Mouse (Mus musculus) stomach, embryonic 14.5 days (tissue): ENCODE data around the gene Gm13271. TPM values are rescaled to one million over a fixed set of nuclear protein-coding genes. Genes with fewer than 3 reads are reported as not detected.
"Not testable (repeated sequence)": the region's sequence is repeated elsewhere in the genome, so short reads cannot be mapped to it uniquely, and the experiment has no call there.

Experiments used
- ATAC-seq: fragments of 200-750 bp; cut with Nextera tagmentation; 2 replicates; pipeline ENCODE4 v1.8.0; 2017; ENCODE audit warnings: low read depth, moderate TSS enrichment; ENCODE audit not compliant: insufficient number of reproducible peaks, insufficient read depth, low FRiP score
- H3K27ac ChIP-seq: fragments of 300-500 bp; sonication (generic); 2 replicates; pipeline ENCODE4 v1.5.1; 2014; ENCODE audit warnings: mild to moderate bottlenecking, low read length, moderate library complexity, mixed read lengths
- H3K27me3 ChIP-seq: fragments of 300-500 bp; sonication (generic); 2 replicates; pipeline ENCODE4 v1.6.1; 2014; ENCODE audit warnings: low read length, control low read depth, mixed read lengths; ENCODE audit not compliant: control insufficient read depth, insufficient read depth
- H3K36me3 ChIP-seq: fragments of 300-500 bp; sonication (generic); 2 replicates; pipeline ENCODE4 v1.6.1; 2014; ENCODE audit warnings: mild to moderate bottlenecking, control low read depth, low read length, moderate library complexity, mixed read lengths; ENCODE audit not compliant: control insufficient read depth, insufficient read depth
- H3K4me1 ChIP-seq: fragments of 300-500 bp; sonication (generic); 2 replicates; pipeline ENCODE4 v1.6.1; 2014; ENCODE audit warnings: low read length, control low read depth, mixed read lengths; ENCODE audit not compliant: control insufficient read depth, insufficient read depth
- H3K4me2 ChIP-seq: fragments of 300-500 bp; sonication (generic); replicated peaks from 2 replicates; pipeline ENCODE4 v1.6.1; 2014; ENCODE audit warnings: low read depth, low read length, control low read depth
- H3K4me3 ChIP-seq: fragments of 300-500 bp; sonication (generic); 2 replicates; pipeline ENCODE4 v1.5.1; 2014; ENCODE audit warnings: low read depth, low read length, control low read depth
- H3K9ac ChIP-seq: fragments of 300-500 bp; sonication (generic); replicated peaks from 2 replicates; pipeline ENCODE4 v1.6.1; 2014; ENCODE audit warnings: low read depth, mild to moderate bottlenecking, control low read depth, low read length, moderate library complexity, mixed read lengths
- H3K9me3 ChIP-seq: fragments of 300-500 bp; sonication (generic); 2 replicates; pipeline ENCODE4 v1.6.1; 2016; ENCODE audit warnings: low read depth, low read length, control low read depth; ENCODE audit not compliant: control insufficient read depth
- WGBS: fragments of 180-500 bp; shearing (Covaris S2); extraction: QIAGEN DNeasy Blood & Tissue Kit; methylation state at CpG from one replicate; pipeline ENCODE4 v1.1.7; 2014; 5-methylcytosine and 5-hydroxymethylcytosine counted together
- polyA plus RNA-seq: library from polyadenylated mRNA; unstranded; fragments of >200 nt; fragmentation: Nextera tagmentation; extraction: Ambion mirVana; gene quantifications from 2 replicates; pipeline ENCODE4 v1.2.1, GENCODE M21; 2014

Gm13271 gene
- not detected in 2 replicates for polyA plus RNA-seq

- H3K27me3 ChIP-seq, H3K9ac ChIP-seq, H3K27ac ChIP-seq, H3K4me3 ChIP-seq, H3K4me1 ChIP-seq, H3K36me3 ChIP-seq, ATAC-seq, H3K9me3 ChIP-seq, H3K4me2 ChIP-seq: not testable (repeated sequence)
- 67% methylated on average over 15 of the region's 15 CpGs for WGBS
Measured at GRCm38 (mm10) chr4:88754818-88755340, at the start of gene Gm13271. Gene Gm13271 (plus strand): TSS chr4:88754868.

GRCm38 (mm10) chr4:88705924-88706323 is 48.7 kb upstream of the Gm13271 start:
- no peak for ATAC-seq

DNA sequence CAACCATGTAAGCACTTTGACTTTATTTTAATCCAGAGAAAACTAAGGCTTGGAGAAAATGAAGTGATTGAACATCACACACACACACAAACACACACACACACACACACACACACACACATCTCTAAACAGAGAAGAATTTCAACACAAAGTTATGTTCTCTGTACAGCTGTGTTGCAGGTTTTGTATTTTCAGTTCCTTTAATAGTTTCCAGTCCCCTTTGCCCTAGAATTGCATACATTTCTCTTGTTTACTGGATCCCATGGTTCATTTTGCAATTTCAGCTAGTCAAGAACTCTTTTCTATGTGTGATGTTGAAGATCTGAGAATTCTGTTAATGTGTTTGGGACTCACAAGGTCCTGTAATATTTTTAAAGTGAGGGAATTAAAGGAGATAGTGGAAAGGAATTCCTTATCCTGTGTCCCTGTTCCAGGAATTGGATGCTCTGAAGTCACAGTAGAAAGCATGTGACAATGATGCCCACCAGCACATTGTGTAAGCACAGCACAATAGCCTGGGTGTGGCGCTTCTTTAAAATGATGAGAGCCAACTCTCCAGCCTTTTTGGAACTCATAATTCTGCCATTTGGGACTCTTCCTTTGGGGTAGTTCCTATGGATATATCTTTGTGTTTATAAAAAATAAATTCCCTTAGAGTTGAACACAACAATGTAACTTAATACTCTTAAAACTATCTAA is 47.4 kb upstream of the Gm13271 start:
- Histone ChIP-seq H3K9ac (no peak overlapping the region), H3K36me3 (no peaks in the 10 kb centered on the region; the same call in 1 of the 2 replicates), H3K9me3 (no peaks in the 10 kb centered on the region), H3K4me3 (no peak overlapping the region), H3K27me3 (no peaks in the 10 kb centered on the region), H3K4me1 (no peaks in the 10 kb centered on the region), H3K27ac (no peak overlapping the region), H3K4me2 (no peak overlapping the region)
- ATAC-seq: no peak
- 97% methylated on average over 1 of the region's 1 CpGs for WGBS

More at GRCm38 (mm10) chr4:88705924-88706323, 48.7 kb upstream of the Gm13271 start:
- 45% methylated on average over 3 of the region's 3 CpGs for WGBS
- Histone ChIP-seq H3K4me2 (no peak overlapping the region), H3K4me1 (no peaks in the 10 kb centered on the region), H3K9me3 (no peaks in the 10 kb centered on the region), H3K9ac (no peak overlapping the region), H3K27me3 (no peaks in the 10 kb centered on the region), H3K27ac (no peak overlapping the region), H3K36me3 (no peaks in the 10 kb centered on the region; the same call in 1 of the 2 replicates), H3K4me3 (no peak overlapping the region)

GRCm38 (mm10) chr4:88714281-88714680 is 40.4 kb upstream of the Gm13271 start:
- peaks cover 9% of the 10 kb centered on the region; the same call in 1 of the 2 replicates for H3K4me1 ChIP-seq
- 73% methylated on average over 1 of the region's 1 CpGs for WGBS
- no peak overlapping the region for H3K4me2 ChIP-seq
- H3K36me3 ChIP-seq: peaks cover 7% of the 10 kb centered on the region
- no peak overlapping the region for H3K4me3 ChIP-seq
- no peak overlapping the region for H3K27ac ChIP-seq
- H3K9me3 ChIP-seq: no peaks in the 10 kb centered on the region
- no peaks in the 10 kb centered on the region for H3K27me3 ChIP-seq
- no peak overlapping the region for H3K9ac ChIP-seq
- ATAC-seq: no peak

DNA sequence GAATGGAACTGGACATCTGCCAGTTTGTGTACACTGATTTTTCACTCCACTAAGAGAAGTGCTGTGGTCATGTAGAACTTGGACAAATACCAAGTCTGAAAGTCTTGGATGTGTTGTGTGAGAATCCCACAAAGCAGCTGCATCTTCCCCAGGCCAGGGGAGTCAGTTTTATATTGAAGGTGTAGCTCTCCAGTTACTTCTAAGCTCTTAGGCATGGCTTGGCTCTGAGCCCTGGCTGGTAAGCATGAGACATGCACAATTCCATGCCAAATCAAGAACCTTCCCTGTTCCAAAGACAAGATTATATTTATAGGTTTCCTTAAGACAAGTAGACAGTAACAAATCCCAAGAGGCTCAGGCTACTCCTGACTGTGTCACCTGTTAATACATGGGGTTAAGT is 39.6 kb upstream of the Gm13271 start:
- H3K9me3 ChIP-seq: no peaks in the 10 kb centered on the region
- no peak for ATAC-seq
- peaks cover 11% of the 10 kb centered on the region; the same call in 1 of the 2 replicates for H3K4me1 ChIP-seq
- H3K27ac ChIP-seq: no peak overlapping the region
- no peak overlapping the region for H3K9ac ChIP-seq
- H3K4me2 ChIP-seq: no peak overlapping the region
- no peak overlapping the region for H3K4me3 ChIP-seq
- H3K27me3 ChIP-seq: no peaks in the 10 kb centered on the region
- peaks cover 9% of the 10 kb centered on the region for H3K36me3 ChIP-seq

DNA sequence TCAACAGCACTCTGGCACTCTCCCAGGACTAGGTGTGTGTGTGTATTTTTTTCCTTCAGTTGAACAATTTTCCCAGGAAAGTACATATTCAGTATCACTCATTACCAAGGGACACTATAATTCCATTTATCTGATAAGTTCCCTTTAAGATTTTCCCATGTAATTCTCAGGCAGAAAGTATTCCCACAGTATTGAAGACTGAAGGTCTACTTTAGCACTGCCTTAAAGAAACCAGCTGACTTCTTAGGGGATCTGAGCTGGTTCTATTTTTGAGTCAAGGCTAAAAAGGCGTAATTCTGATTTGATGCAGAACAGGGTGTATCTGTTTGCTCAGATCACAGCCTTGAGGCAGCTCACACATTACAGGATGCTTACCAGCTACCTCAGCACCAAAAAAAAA is 36.0 kb upstream of the Gm13271 start:
- WGBS: 20% methylated on average over 1 of the region's 1 CpGs

GRCm38 (mm10) chr4:88721791-88722721 is 32.6 kb upstream of the Gm13271 start, which contains the start of the genes Gm26566 and Klhl9:
Gene Gm26566 (plus strand): TSS chr4:88721805.
Gene Klhl9 (minus strand): TSS chr4:88722465.
- H3K4me2 ChIP-seq: peak within 1 kb of the TSS; percentile 91
- H3K9ac ChIP-seq: peak within 1 kb of the TSS; percentile 97
- no peaks in the 10 kb centered on the region for H3K9me3 ChIP-seq
- H3K36me3 ChIP-seq: peaks cover 14% of the 10 kb centered on the region
- under 1% methylated on average over 82 of the region's 82 CpGs for whole genome bisulfite sequencing
- H3K4me3 ChIP-seq: peak within 1 kb of the TSS; percentile 77
- peak; percentile 98 for ATAC-seq
- H3K27me3 ChIP-seq: no peaks in the 10 kb centered on the region
- H3K4me1 ChIP-seq: peaks cover 22% of the 10 kb centered on the region
- H3K27ac ChIP-seq: peak within 1 kb of the TSS; percentile 97

More for the DNA sequence above, 36.0 kb upstream of the Gm13271 start:
- ATAC-seq: no peak
- Histone ChIP-seq H3K9ac (peak overlapping the region; percentile 14), H3K27ac (no peak overlapping the region), H3K4me1 (peaks cover 22% of the 10 kb centered on the region), H3K9me3 (no peaks in the 10 kb centered on the region), H3K36me3 (peaks cover 18% of the 10 kb centered on the region), H3K4me2 (peak overlapping the region; percentile 91), H3K27me3 (no peaks in the 10 kb centered on the region), H3K4me3 (peak overlapping the region; percentile 26)

DNA sequence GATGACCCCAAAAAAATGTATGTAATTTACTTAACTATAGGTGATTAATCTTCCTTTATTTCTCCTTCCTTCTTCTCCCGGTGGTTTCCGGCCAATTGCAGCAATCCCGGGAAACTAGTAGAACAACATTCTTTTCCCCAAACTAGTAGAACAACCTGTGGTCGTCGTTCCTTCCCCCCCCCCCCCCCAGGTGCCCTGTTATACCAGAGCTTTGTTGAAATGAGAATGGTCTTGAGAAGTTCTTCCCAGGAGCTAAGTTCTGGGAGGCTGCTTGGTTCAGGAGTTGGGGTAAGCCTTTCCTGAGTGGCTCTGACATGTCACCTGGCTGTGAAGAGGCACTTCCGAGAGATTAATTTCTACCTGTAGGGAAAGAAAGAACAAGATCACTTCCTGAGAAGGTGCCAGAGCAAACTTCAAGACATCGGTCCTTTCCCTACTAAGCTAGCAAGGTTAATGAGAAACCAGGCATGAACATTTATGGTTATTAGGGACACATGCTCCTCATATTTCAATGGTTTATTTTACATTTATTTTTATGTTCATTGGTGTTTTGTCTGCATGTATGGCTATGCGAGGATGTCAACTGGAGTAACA is 31.1 kb upstream of the Gm13271 start:
- H3K27me3 ChIP-seq: no peaks in the 10 kb centered on the region
- H3K9me3 ChIP-seq: no peaks in the 10 kb centered on the region
- peak overlapping the region; percentile 23; the same call in 1 of the 2 replicates for H3K27ac ChIP-seq
- 47% methylated on average over 8 of the region's 8 CpGs for WGBS
- peaks cover 17% of the 10 kb centered on the region for H3K4me1 ChIP-seq
- H3K36me3 ChIP-seq: peaks cover 11% of the 10 kb centered on the region
- no peak overlapping the region for H3K4me3 ChIP-seq
- H3K9ac ChIP-seq: no peak overlapping the region
- ATAC-seq: no peak
- H3K4me2 ChIP-seq: no peak overlapping the region; the same call in 1 of the 2 replicates
